Mouse (Mus musculus) ES-Bruce4 (cell line): ENCODE data around the gene Pif1.

Source experiments
- CTCF ChIP-seq: IDR thresholded peaks from one replicate; pipeline ENCODE4 v1.8.1; 2011; ENCODE audit warnings: low read depth, low read length
- EP300 ChIP-seq: IDR thresholded peaks from 2 replicates; pipeline ENCODE4 v1.6.1; 2011; ENCODE audit warnings: low read depth, low read length; ENCODE audit not compliant: insufficient read depth

GRCm38 (mm10) chr9:65539697-65540096 is 47.3 kb upstream of the Pif1 start:
- TF ChIP-seq CTCF (no peak), EP300 (no peak)
